Mouse (Mus musculus): ENCODE measurements around the gene Aif1l. TPM values are rescaled to one million over a fixed set of nuclear protein-coding genes. Genes with fewer than 3 reads are reported as not detected.

The Aif1l gene
- total RNA-seq, 2 experiments from 2014 or later: 6.0 to 7.9 TPM

GRCm38 (mm10) chr2:31950966-31951365, 1.0 kb downstream of the Aif1l start:
- no peak for DNase-seq (ENCODE audit: extremely low spot score in 1 of 2, low spot score in 1 of 2)

DNA sequence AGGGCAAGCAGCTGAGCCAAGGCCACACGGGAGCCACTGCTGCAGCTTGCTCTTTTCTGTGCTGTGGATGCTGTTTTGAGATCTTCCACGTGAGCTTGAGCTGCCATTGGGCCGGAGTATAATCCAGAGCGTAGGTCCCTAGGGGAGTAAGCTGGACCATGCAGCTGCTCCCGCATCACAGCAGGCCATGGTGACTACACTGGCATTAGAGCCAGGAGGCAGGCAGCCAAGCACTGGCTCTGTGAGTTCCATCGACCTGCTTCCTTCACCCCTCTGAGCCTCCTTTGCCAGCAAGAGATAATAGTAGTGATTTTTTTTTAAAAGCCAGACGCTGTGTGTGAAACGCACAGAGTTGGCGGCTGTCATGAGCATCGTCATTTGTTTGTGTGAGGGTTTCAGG, 2.3 kb downstream of the Aif1l start:
- DNase-seq (ENCODE audit: extremely low spot score in 1 of 2, low spot score in 1 of 2): no peak

GRCm38 (mm10) chr2:31952725-31953124, 2.8 kb downstream of the Aif1l start:
- no peak for DNase-seq (ENCODE audit: extremely low spot score in 1 of 2, low spot score in 1 of 2)

- DNase-seq (ENCODE audit: extremely low spot score in 1 of 2, low spot score in 1 of 2): no peak
Measured at GRCm38 (mm10) chr2:31953687-31954086, 3.7 kb downstream of the Aif1l start.

GRCm38 (mm10) chr2:31954779-31955181, 4.8 kb downstream of the Aif1l start:
- no peak for DNase-seq (ENCODE audit: extremely low spot score in 1 of 2, low spot score in 1 of 2)

DNA sequence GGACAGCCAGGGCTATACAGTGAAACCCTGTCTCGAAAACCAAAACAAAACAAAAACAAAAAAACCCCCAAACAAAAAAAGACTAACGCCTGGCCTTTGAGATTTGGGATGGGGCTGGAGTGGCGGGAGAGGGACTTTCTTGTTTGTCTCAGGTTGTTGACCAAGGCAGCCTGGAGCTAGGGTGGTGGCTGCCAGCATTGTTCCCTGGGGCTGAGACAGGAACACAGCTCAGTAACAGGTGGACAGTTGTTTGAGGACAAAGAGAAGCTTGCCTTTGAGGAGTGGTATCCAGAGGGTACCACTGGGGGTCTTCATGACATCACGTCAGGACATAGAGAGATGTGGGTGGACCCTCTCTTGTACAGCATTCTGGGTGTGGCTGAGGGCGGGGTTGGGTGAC, 5.7 kb downstream of the Aif1l start:
- DNase-seq (ENCODE audit: extremely low spot score in 1 of 2, low spot score in 1 of 2): no peak

GRCm38 (mm10) chr2:31957211-31957610, 7.3 kb downstream of the Aif1l start:
- DNase-seq (ENCODE audit: extremely low spot score in 1 of 2, low spot score in 1 of 2): no peak

DNA sequence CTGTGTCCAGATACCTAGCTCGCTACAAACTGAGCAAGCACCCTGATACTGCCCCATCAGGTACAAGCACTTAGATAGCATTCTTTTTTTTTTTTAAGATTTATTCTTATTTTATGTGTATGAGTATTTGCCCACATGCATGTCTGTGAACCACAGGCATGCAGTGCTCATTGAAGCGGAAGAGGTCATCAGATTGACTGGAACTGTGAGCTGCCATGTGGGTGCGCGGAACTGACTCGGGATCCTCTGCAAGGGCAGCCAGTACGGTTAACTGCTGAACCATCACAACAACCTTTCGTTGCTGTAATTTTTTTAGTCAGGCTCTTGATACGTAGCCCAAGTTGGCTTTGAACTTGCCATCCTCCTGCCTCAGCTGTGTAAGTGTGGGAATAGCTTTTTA, 11.0 kb downstream of the Aif1l start:
- no peak for DNase-seq (ENCODE audit: extremely low spot score in 1 of 2, low spot score in 1 of 2)

DNA sequence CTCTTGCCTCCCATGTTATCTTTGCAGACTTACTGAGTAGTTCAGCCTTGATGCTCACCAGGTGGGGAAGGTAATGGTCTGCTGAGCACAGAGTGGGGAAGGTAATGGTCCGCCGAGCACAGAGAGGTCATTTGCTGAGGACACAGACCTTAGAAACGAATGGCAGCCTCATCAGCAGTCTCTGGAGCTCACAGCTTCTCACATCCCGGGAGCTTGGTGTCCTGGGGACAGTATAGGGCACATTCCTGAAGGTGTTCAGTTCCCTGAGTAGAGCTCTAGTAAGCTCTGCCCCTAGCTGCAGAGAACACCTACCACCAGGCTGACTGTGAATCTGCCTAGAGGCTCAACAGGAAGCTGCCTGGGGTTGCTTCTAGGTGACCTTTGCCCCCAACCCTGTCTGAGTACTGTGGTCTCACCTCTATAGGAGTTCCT, 11.9 kb downstream of the Aif1l start:
- DNase-seq (ENCODE audit: extremely low spot score in 1 of 2, low spot score in 1 of 2): no peak

GRCm38 (mm10) chr2:31962501-31963224, 12.7 kb downstream of the Aif1l start:
- peak in 1 of 2 experiments; percentile 40 for DNase-seq (ENCODE audit: extremely low spot score in 1 of 2, low spot score in 1 of 2)

DNA sequence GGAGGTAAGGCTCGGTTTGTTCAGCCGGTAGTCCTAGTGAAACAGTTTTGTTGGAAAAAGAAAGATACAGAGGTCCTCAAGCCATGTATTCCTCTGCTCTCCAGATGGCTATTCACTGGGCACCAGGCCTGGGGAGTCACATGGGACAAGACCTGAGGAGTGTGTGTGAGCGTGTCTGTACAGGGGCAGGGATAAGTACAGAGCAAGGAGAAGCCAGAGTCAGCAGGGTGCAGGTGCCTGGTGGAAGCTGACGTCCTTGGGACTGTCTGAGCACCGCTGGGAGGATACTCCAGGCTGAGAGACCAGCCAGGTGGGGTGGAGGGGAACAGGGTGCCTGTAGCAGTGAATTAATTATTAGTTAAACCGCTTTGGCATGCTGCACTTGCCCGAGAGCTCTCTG, 13.6 kb downstream of the Aif1l start:
- no peak for DNase-seq (ENCODE audit: extremely low spot score in 1 of 2, low spot score in 1 of 2)

DNA sequence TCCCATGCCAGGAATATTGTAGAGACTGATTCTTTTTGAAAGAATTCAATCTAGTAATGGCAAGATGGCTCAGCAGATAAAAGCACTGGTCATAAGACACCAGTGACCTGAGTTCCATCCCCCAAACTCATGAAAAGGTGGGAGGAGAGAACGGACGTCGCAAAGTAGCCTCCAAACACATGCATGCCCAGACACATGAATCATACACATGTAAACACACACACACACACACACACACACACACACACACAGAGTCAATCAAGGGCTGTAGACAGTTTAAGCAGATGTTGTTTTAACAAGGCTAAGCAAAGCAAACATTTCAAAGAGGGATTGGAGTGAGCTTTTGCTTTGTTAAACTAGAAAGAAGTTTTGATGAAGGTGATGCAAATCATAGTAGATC, 14.3 kb downstream of the Aif1l start:
- no peak for DNase-seq (ENCODE audit: extremely low spot score in 1 of 2, low spot score in 1 of 2)

GRCm38 (mm10) chr2:31965110-31965509, 15.2 kb downstream of the Aif1l start:
- peak in 1 of 2 experiments; percentile 59 for DNase-seq (ENCODE audit: extremely low spot score in 1 of 2, low spot score in 1 of 2)

- no peak for DNase-seq (ENCODE audit: extremely low spot score in 1 of 2, low spot score in 1 of 2)
Measured at GRCm38 (mm10) chr2:31966801-31967200, 16.9 kb downstream of the Aif1l start.

DNA sequence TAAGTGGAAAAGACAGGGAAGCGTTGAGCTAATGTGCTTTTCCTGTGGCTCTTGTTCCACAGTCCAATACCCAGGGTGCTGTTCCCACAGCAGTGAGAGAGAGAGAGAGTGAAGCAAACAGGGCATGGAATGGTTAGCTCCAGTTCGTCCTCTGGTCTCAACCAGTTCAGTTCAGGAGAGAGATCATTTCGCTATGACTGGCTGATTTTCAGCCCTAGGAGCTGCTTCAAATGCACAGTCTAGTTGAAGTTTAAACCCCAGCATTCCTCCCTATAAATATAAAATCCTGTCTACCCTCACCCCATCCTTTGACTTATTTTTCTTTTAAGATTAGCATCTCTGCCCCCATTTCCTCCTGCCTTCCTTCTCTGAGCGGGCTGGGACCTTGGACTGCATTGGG, 22.6 kb downstream of the Aif1l start:
- no peak for DNase-seq (ENCODE audit: extremely low spot score in 1 of 2, low spot score in 1 of 2)

DNA sequence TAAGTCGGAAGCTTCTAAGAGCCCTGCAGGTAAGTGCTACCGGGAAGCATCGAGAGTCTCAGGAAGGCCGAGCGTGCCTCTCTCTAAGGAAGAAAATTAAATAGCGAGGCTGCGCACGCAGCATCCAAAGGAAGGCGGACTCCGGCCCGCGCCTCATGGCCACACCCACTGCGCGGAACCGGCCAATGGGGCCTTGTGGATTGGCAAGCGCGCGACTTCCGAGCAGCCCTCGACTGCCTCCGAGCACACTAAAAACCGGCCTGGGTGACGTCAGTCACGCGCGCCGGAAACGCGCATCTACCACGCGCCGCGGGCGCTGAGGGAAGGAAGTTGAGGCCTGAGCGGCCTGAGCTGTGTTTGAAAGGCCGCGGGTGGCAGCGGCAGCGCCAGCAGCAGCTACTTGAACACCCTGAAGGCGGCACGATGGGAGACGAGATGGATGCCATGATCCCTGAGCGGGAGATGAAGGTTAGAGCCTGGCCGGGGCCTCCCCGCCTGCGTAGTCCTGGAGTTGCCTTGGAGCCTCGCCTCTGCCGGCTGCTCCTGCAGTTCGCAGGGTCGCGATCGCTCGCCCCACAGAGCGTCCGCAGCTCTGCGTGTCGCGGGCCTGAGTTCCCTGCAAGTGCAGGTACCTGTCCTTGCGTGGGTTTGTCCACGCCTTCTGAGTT, 24.3 kb downstream of the Aif1l start, which contains the start of gene Nup214:
Gene Nup214, plus strand, starts transcription at position 296 of the 668 bp plus-strand sequence.
- peak; percentile 99 to 100 for DNase-seq (ENCODE audit: extremely low spot score in 1 of 2, low spot score in 1 of 2)

GRCm38 (mm10) chr2:31974809-31975371, 25.0 kb downstream of the Aif1l start:
- no peak for DNase-seq (ENCODE audit: extremely low spot score in 1 of 2, low spot score in 1 of 2)

GRCm38 (mm10) chr2:31987774-31988173, 37.8 kb downstream of the Aif1l start:
- no peak for DNase-seq (ENCODE audit: extremely low spot score in 1 of 2, low spot score in 1 of 2)

DNA sequence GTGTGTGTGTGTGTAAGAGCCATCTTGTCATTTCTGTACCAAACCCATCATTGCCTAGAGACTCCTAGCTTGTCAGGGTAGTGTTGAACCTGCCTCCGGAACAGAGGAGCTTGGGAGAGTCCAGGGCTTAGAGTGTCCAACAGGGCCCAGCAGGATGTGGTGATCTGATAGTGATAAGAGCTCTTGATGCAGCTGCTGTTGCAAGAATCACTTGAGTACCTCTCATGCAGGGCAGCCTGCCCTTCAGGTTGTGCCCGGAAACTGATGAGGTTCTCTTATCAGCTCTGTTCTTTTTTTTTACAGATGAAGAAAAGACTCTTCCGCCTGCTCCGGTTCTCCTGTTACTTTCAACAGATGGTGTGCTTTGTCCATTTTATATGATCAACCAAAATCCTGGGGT, 41.0 kb downstream of the Aif1l start:
- DNase-seq (ENCODE audit: extremely low spot score in 1 of 2, low spot score in 1 of 2): no peak

- no peak for DNase-seq (ENCODE audit: extremely low spot score in 1 of 2, low spot score in 1 of 2)
Measured at GRCm38 (mm10) chr2:31994896-31995295, 45.0 kb downstream of the Aif1l start.

GRCm38 (mm10) chr2:31996060-31996459, 46.1 kb downstream of the Aif1l start:
- peak; percentile 21 to 44 for DNase-seq (ENCODE audit: extremely low spot score in 1 of 2, low spot score in 1 of 2)

GRCm38 (mm10) chr2:31997539-31997938, 47.6 kb downstream of the Aif1l start:
- DNase-seq (ENCODE audit: extremely low spot score in 1 of 2, low spot score in 1 of 2): no peak

Measured in layer of hippocampus, postnatal 25 days (tissue).